Mouse (Mus musculus) CH12.LX (cell line): ENCODE data around the gene Smc4. TPM values are rescaled to one million over a fixed set of nuclear protein-coding genes. Genes with fewer than 3 reads are reported as not detected.
A peak's percentile ranks its signal among the peaks of the same experiment; 100 is the strongest.

Experiments
- DNase-seq: peaks from one replicate; pipeline ENCODE4 v3.0.0-alpha.2; 2013; ENCODE audit errors: extremely low read depth
- H3K27ac ChIP-seq: 2 replicates; pipeline ENCODE4 v1.5.1; 2012; ENCODE audit warnings: low read depth, mild to moderate bottlenecking, control low read depth, moderate library complexity; ENCODE audit not compliant: insufficient read depth
- H3K27me3 ChIP-seq: replicated peaks from 2 replicates; pipeline ENCODE3; 2012; ENCODE audit warnings: inconsistent platforms
- H3K36me3 ChIP-seq, 2 experiments: replicated peaks in 1 of 2; 2 replicates each; pipeline versions ENCODE3 to v1.6.1; 2012; ENCODE audit warnings: inconsistent platforms in 1 of 2, low read length in 1 of 2, mild to moderate bottlenecking in 1 of 2, mixed read lengths in 1 of 2, moderate library complexity in 1 of 2; ENCODE audit not compliant: control insufficient read depth in 1 of 2, insufficient read depth in 1 of 2
- H3K4me1 ChIP-seq, 2 experiments: 2 replicates each; pipeline ENCODE4 v1.6.1; 2012; ENCODE audit warnings: inconsistent platforms in 1 of 2, moderate library complexity in 1 of 2; ENCODE audit not compliant: insufficient read depth in 2 of 2, control insufficient read depth in 1 of 2
- H3K4me2 ChIP-seq: 2 replicates; pipeline ENCODE4 v1.6.1; 2012; ENCODE audit warnings: low read depth, mild to moderate bottlenecking, control low read depth; ENCODE audit not compliant: poor library complexity, insufficient read depth, severe bottlenecking
- H3K4me3 ChIP-seq, 3 experiments: fragments of 150-350 bp in 1 of 3; sonication (generic) in 1 of 3; replicated peaks in 1 of 3; 2 replicates each; pipeline versions ENCODE3 to v1.5.1; 2011 to 2012; ENCODE audit warnings: low read depth in 2 of 3, low read length in 2 of 3, mild to moderate bottlenecking in 2 of 3, moderate library complexity in 2 of 3, control low read depth in 1 of 3, improper control_type of control experiment in 1 of 3, inconsistent platforms in 1 of 3, mixed read lengths in 1 of 3; ENCODE audit not compliant: poor library complexity in 1 of 3
- H3K79me2 ChIP-seq: replicated peaks from 2 replicates; pipeline ENCODE4 v1.6.1; 2012; ENCODE audit warnings: mild to moderate bottlenecking, moderate library complexity; ENCODE audit not compliant: control insufficient read depth, poor library complexity, insufficient read depth, severe bottlenecking; ENCODE audit errors: extremely low read depth
- H3K9ac ChIP-seq: 2 replicates; pipeline ENCODE4 v1.6.1; 2012; ENCODE audit warnings: low read depth, mild to moderate bottlenecking, control low read depth, moderate library complexity; ENCODE audit not compliant: insufficient read depth
- H3K9me3 ChIP-seq: replicated peaks from 2 replicates; pipeline ENCODE3; 2012; ENCODE audit warnings: low read length, inconsistent platforms, mixed read lengths
- BHLHE40 ChIP-seq: IDR thresholded peaks from 2 replicates; pipeline ENCODE4 v1.6.1; 2011; ENCODE audit warnings: mild to moderate bottlenecking, low read depth, low read length, improper control_type of control experiment
- CHD1 ChIP-seq: IDR thresholded peaks from 2 replicates; pipeline ENCODE4 v1.6.1; 2012; ENCODE audit warnings: low read depth, low read length, improper control_type of control experiment, inconsistent platforms
- CHD2 ChIP-seq: IDR thresholded peaks from 2 replicates; pipeline ENCODE4 v1.6.1; 2011; ENCODE audit warnings: low read length, improper control_type of control experiment
- CTCF ChIP-seq, 2 experiments: IDR thresholded peaks in 1 of 2; conservative IDR thresholded peaks in 1 of 2; 2 replicates each; pipeline ENCODE4 v1.5.1; 2011 to 2012; ENCODE audit warnings: low read depth in 2 of 2, low read length in 2 of 2, improper control_type of control experiment in 1 of 2, inconsistent platforms in 1 of 2, mild to moderate bottlenecking in 1 of 2, moderate library complexity in 1 of 2
- E2F4 ChIP-seq: IDR thresholded peaks from 2 replicates; pipeline ENCODE4 v1.6.1; 2011; ENCODE audit warnings: low read depth, low read length, improper control_type of control experiment; ENCODE audit not compliant: insufficient replicate concordance
- ETS1 ChIP-seq: conservative IDR thresholded peaks from 2 replicates; pipeline ENCODE4 v1.6.1; 2012; ENCODE audit warnings: low read depth, mild to moderate bottlenecking, inconsistent platforms, low read length, improper control_type of control experiment, moderate library complexity
- IRF4 ChIP-seq: IDR thresholded peaks from 2 replicates; pipeline ENCODE4 v1.6.1; 2014; ENCODE audit warnings: low read depth, mild to moderate bottlenecking, inconsistent platforms, low read length, improper control_type of control experiment
- JUN ChIP-seq: IDR thresholded peaks from 2 replicates; pipeline ENCODE4 v1.6.1; 2011; ENCODE audit warnings: low read depth, mild to moderate bottlenecking, low read length, improper control_type of control experiment, moderate library complexity; ENCODE audit not compliant: insufficient read depth
- KAT2A ChIP-seq: IDR thresholded peaks from 2 replicates; pipeline ENCODE4 v1.6.1; 2012; ENCODE audit warnings: low read length, improper control_type of control experiment, inconsistent platforms; ENCODE audit not compliant: insufficient replicate concordance
- MAZ ChIP-seq: IDR thresholded peaks from 2 replicates; pipeline ENCODE4 v1.6.1; 2012; ENCODE audit warnings: low read depth, mild to moderate bottlenecking, inconsistent platforms, low read length, improper control_type of control experiment, moderate library complexity
- MEF2A ChIP-seq: IDR thresholded peaks from 2 replicates; pipeline ENCODE4 v1.6.1; 2014; ENCODE audit warnings: low read depth, mild to moderate bottlenecking, inconsistent platforms, low read length, improper control_type of control experiment, borderline replicate concordance
- MXI1 ChIP-seq: IDR thresholded peaks from 2 replicates; pipeline ENCODE4 v1.6.1; 2011; ENCODE audit warnings: mild to moderate bottlenecking, low read depth, low read length, improper control_type of control experiment
- NELFE ChIP-seq: IDR thresholded peaks from 2 replicates; pipeline ENCODE4 v1.6.1; 2011; ENCODE audit warnings: low read depth, low read length, improper control_type of control experiment
- POLR2A ChIP-seq: IDR thresholded peaks from 2 replicates; pipeline ENCODE4 v1.6.1; 2011; ENCODE audit warnings: low read depth, mild to moderate bottlenecking, improper control_type of control experiment, low read length
- RAD21 ChIP-seq: IDR thresholded peaks from 2 replicates; pipeline ENCODE4 v1.6.1; 2011; ENCODE audit warnings: low read depth, mild to moderate bottlenecking, low read length, improper control_type of control experiment, moderate library complexity
- RCOR1 ChIP-seq: conservative IDR thresholded peaks from 2 replicates; pipeline ENCODE4 v1.6.1; 2012; ENCODE audit warnings: low read depth, mild to moderate bottlenecking, inconsistent platforms, low read length, improper control_type of control experiment
- TBP ChIP-seq: conservative IDR thresholded peaks from 2 replicates; pipeline ENCODE4 v1.6.1; 2011; ENCODE audit warnings: low read depth, low read length, improper control_type of control experiment
- USF1 ChIP-seq: IDR thresholded peaks from 2 replicates; pipeline ENCODE4 v1.6.1; 2014; ENCODE audit warnings: low read depth, mild to moderate bottlenecking, inconsistent platforms, low read length, improper control_type of control experiment
- dilution Hi-C: fragments of 300-500 bp; cut with MboI; formaldehyde crosslinking; loops from 2 replicates; pipeline ENCODE4 v1.14.3; 2020; ENCODE audit warnings: low sequenced_read_pairs; ENCODE audit not compliant: extremely low pct_unique_long_range_greater_than_20kb, extremely low pct_ligation_motif_present
- in situ Hi-C: fragments of 300-500 bp; cut with MboI; formaldehyde crosslinking; loops from 3 replicates; pipeline ENCODE4 v1.14.3; 2019; ENCODE audit warnings: low sequenced_read_pairs, low pct_ligation_motif_present, low pct_unique_long_range_greater_than_20kb, mixed read lengths
- polyA plus RNA-seq: library from polyadenylated mRNA; unstranded; fragments of >175 nt; gene quantifications from 2 replicates; pipeline ENCODE4 v1.2.1, GENCODE M21; 2012; ENCODE audit warnings: low read depth; ENCODE audit not compliant: insufficient read length
- total RNA-seq, 2 experiments: library from RNA; depleted of rRNA; stranded (reverse); fragments of 300-350 nt in 1 of 2; fragments of >200 nt in 1 of 2; gene quantifications; 2 replicates each; pipeline ENCODE4 v1.2.3; 2012 to 2014

Gene Smc4
- total and polyA plus RNA-seq, 3 experiments: 57.2 to 140 (median 116) TPM

DNA sequence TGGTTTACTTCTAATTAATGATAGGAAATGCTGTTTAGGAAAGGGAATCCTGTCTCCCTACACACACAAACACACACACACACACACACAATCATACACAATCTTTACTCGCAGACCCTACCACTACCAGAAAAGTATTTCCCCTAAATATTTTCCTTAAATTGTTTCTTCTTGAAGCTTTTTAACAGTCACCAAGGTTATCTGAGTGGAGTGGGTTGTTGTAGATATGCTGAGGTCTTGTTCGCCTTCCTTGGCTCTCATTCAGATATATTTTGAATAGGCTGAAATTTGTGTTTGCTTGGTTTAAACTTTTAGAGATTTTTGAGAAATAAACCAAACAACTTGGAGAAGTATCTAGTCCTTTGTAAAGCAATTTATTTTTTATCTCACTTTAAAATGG, 4.3 kb downstream of the Smc4 start:
- Histone ChIP-seq H3K9me3 (no peaks in the 10 kb centered on the region), H3K9ac (no peak overlapping the region; the same call in 1 of the 2 replicates), H3K27me3 (no peaks in the 10 kb centered on the region), H3K4me1 (peaks cover 0 to 44% of the 10 kb centered on the region in 2 experiments; a peak in 2 of 4 replicates), H3K4me3 (peak overlapping the region in 1 of 3 experiments; percentile 57), H3K4me2 (peak overlapping the region; percentile 50; the same call in 1 of the 2 replicates), H3K36me3 (peaks cover 9 to 29% of the 10 kb centered on the region in 2 experiments), H3K27ac (no peak overlapping the region), H3K79me2 (peaks cover 49% of the 10 kb centered on the region)
- no peak for DNase-seq
- in situ Hi-C loops: no loop called here
- dilution Hi-C loops: no loop called here
- no peak for TF ChIP-seq USF1
- TF ChIP-seq CHD2: no peak
- TF ChIP-seq CTCF (conservative IDR thresholded peaks at IDR 0.05 in 1 of 2, IDR thresholded peaks at IDR 0.05 in 1 of 2; ENCODE audit: low read depth in 2 of 2, low read length in 2 of 2): no peak
- no peak for TF ChIP-seq E2F4
- no peak for TF ChIP-seq KAT2A
- no peak for TF ChIP-seq BHLHE40
- no peak for TF ChIP-seq JUN
- no peak for TF ChIP-seq MEF2A
- no peak for TF ChIP-seq CHD1
- no peak for TF ChIP-seq TBP
- TF ChIP-seq RAD21: no peak
- no peak for TF ChIP-seq RCOR1
- no peak for TF ChIP-seq NELFE

DNA sequence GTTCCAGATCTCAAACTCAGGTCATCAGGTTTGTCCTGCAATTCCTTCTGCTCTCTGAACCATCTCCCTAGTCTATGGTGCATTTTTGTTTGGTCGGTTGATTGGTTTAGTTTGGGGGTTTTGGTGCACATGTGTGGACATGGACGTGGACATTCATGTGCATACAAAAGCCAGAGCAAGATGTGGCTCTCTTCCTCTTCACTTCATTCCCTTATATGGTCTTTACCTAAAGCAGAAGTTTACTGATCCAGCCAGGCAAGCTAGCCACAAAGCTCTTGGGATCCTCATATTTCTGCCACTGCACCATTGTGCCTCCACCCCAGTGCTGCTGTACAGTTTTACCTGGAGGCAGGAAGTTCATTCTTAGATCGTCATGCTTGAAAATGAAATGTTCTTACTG, 12.6 kb downstream of the Smc4 start:
- H3K4me2 ChIP-seq: no peak overlapping the region
- TF ChIP-seq ETS1 (no peak), RCOR1 (no peak), MEF2A (no peak), MXI1 (no peak), IRF4 (no peak), MAZ (no peak), POLR2A (peak; percentile 26; the same call in 1 of the 2 replicates)
- H3K27me3 ChIP-seq: no peaks in the 10 kb centered on the region
- H3K27ac ChIP-seq: peak overlapping the region; percentile 45
- in situ Hi-C loops: no loop called here
- H3K79me2 ChIP-seq: peaks cover 31% of the 10 kb centered on the region
- peaks cover 33 to 81% of the 10 kb centered on the region in 2 experiments for H3K36me3 ChIP-seq
- peak; percentile 59 for DNase-seq
- H3K4me1 ChIP-seq: peaks cover 4 to 36% of the 10 kb centered on the region in 2 experiments; a peak in 3 of 4 replicates
- dilution Hi-C loops: no loop called here
- no peak overlapping the region for H3K4me3 ChIP-seq
- no peak overlapping the region for H3K9ac ChIP-seq
- no peaks in the 10 kb centered on the region for H3K9me3 ChIP-seq
